ENCODE assay signal across 12 mouse cellular contexts in the genomic region with DNA sequence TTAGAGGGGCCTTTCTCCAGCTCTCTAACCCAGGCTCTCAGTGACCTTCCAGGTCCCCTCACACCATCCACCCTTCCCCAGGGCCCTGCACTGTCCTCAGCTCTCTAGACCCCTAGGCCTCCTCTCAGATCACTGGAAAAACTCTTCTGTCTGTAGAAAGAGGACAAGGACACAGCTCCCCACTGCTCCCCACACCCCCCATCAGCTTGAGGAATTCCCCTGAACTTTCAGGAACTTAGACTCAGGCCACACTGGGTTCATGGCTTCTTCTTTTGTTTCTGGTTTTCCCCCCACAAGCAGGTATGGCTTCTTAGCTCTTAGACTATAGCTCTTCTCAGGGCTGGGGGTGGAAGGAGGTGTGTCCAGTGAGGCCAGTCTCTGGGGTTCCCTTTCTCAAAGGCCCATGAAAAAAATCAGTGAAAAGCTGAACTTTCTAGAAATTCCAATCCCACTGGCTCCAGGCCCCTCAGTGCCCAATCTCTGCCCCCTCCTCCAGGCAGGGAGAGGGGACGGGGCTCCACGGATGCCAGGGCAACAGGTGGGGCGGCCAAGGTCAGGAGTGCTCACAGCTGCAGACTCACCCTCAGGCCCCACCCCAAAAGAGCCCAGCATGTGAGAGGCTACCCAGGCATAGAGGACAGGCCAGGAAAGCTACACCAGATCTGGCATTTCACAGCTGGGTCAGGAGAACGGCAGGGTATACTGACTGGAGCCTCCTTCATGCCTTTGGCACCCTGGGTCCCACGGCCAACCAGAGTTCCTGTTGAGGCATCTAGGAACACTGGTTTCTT. TPM values are rescaled to one million over a fixed set of nuclear protein-coding genes. Genes with fewer than 3 reads are reported as not detected.
A peak's percentile ranks its signal among the peaks of the same experiment; 100 is the strongest.
DNase-seq lines count a peak whose midpoint lies in the region; ATAC-seq and TF ChIP-seq lines count a peak whose summit lies in the region.
"Had no signal": no experiment of that assay in that cellular context is flagged by ENCODE, and none has a peak within 500 bp of the region (broad histone marks: within the 10 kb centered on the region; RNA-seq: fewer than 3 reads in every experiment).

No protein-coding gene starts in this region.

- no peaks in the 10 kb centered on the region for H3K9me3 ChIP-seq in kidney, embryonic 14.5 days (ENCODE audit: control insufficient read depth, low read length)
- peaks cover 2% of the 10 kb centered on the region for H3K9me3 ChIP-seq in CH12.LX (replicated peaks; ENCODE audit: low read length)
- H3K9me3 ChIP-seq in limb, embryonic 10.5 days (replicated peaks), result no peaks in the 10 kb centered on the region
- H3K9me3 ChIP-seq: neural tube, embryonic 12.5 days had no signal

- H3K36me3 ChIP-seq in kidney, embryonic 14.5 days (ENCODE audit: control insufficient read depth, insufficient read depth, low read length), result no peaks in the 10 kb centered on the region
- H3K36me3 ChIP-seq in CH12.LX (replicated peaks in 1 of 2; ENCODE audit: control insufficient read depth in 1 of 2, insufficient read depth in 1 of 2, low read length in 1 of 2), result peaks cover 2 to 31% of the 10 kb centered on the region in 2 experiments
- H3K36me3 ChIP-seq in limb, embryonic 10.5 days, result peaks cover under 1% of the 10 kb centered on the region; the same call in 1 of the 2 replicates
- H3K36me3 ChIP-seq: neural tube, embryonic 12.5 days had no signal

- H3K4me1 ChIP-seq in kidney, embryonic 14.5 days (ENCODE audit: control insufficient read depth, insufficient read depth, low read length), result peaks cover 34% of the 10 kb centered on the region
- peaks cover 46 to 88% of the 10 kb centered on the region in 2 experiments for H3K4me1 ChIP-seq in CH12.LX (ENCODE audit: control insufficient read depth in 1 of 2, insufficient read depth in 2 of 2)
- H3K4me1 ChIP-seq in limb, embryonic 10.5 days, result peaks cover 50% of the 10 kb centered on the region

- DNase-seq in kidney, adult 8-10 months, result no peak
- peak; percentile 68 to 73 for DNase-seq in B cell, adult 2 months
- peak; percentile 78 for DNase-seq in CH12.LX (ENCODE audit: extremely low read depth)
- no peak for DNase-seq in limb, embryonic 10.5 days (ENCODE audit: low spot score)
- no peak for DNase-seq in right cerebral cortex, postnatal 36 days (ENCODE audit: low spot score in 2 of 2)
- DNase-seq in cerebellum, adult 11 months, result no peak
- DNase-seq in right cerebral cortex, postnatal 10 days (ENCODE audit: low spot score in 2 of 2), result no peak
- DNase-seq: gastrocnemius, postnatal 14 days; kidney, postnatal 4 days had no signal

- in situ Hi-C loops in CH12.LX (cut with MboI; ENCODE audit: low pct_ligation_motif_present, low pct_unique_long_range_greater_than_20kb, low sequenced_read_pairs), result no loop called here

- H3K9ac ChIP-seq in kidney, embryonic 14.5 days (ENCODE audit: low read depth, low read length), result no peak overlapping the region
- H3K9ac ChIP-seq in CH12.LX (ENCODE audit: insufficient read depth, low read depth), result peak overlapping the region; percentile 44
- H3K9ac ChIP-seq: liver, embryonic 14.5 days; neural tube, embryonic 12.5 days had no signal

- TF ChIP-seq EP300 in CH12.LX (IDR thresholded peaks at IDR 0.05; ENCODE audit: low read length), result no peak

- TF ChIP-seq RAD21 in CH12.LX (IDR thresholded peaks at IDR 0.05; ENCODE audit: low read depth, low read length), result peak; percentile 0; the same call in 1 of the 2 replicates

- H3K27ac ChIP-seq in kidney, embryonic 14.5 days (ENCODE audit: low read depth, low read length), result peak overlapping the region; percentile 48; the same call in 1 of the 2 replicates
- H3K27ac ChIP-seq in CH12.LX (ENCODE audit: insufficient read depth, low read depth), result peak overlapping the region; percentile 97
- H3K27ac ChIP-seq in limb, embryonic 10.5 days, result peak overlapping the region; percentile 70
- H3K27ac ChIP-seq: liver, embryonic 14.5 days; neural tube, embryonic 12.5 days had no signal

- TF ChIP-seq CTCF in CH12.LX (conservative IDR thresholded peaks at IDR 0.05 in 1 of 2, IDR thresholded peaks at IDR 0.05 in 1 of 2; ENCODE audit: low read depth in 2 of 2, low read length in 2 of 2), result no peak

- ATAC-seq in kidney, embryonic 14.5 days (ENCODE audit: low FRiP score, low TSS enrichment), result peak; percentile 17; the same call in 1 of the 2 replicates

- H3K27me3 ChIP-seq in kidney, embryonic 14.5 days (ENCODE audit: control insufficient read depth, insufficient read depth, low read length), result no peaks in the 10 kb centered on the region
- no peaks in the 10 kb centered on the region for H3K27me3 ChIP-seq in CH12.LX (replicated peaks)
- H3K27me3 ChIP-seq in limb, embryonic 10.5 days (ENCODE audit: low read depth, poor library complexity, severe bottlenecking), result no peaks in the 10 kb centered on the region
- H3K27me3 ChIP-seq: neural tube, embryonic 12.5 days had no signal

- no peak overlapping the region for H3K4me2 ChIP-seq in kidney, embryonic 14.5 days (replicated peaks; ENCODE audit: low read depth, low read length)
- H3K4me2 ChIP-seq in CH12.LX (ENCODE audit: insufficient read depth, low read depth, poor library complexity, severe bottlenecking), result peak overlapping the region; percentile 67
- H3K4me2 ChIP-seq: neural tube, embryonic 12.5 days had no signal

- TF ChIP-seq POLR2A in CH12.LX (IDR thresholded peaks at IDR 0.05; ENCODE audit: low read depth, low read length), result peak; percentile 43

- H3K4me3 ChIP-seq in kidney, embryonic 14.5 days (ENCODE audit: low read length), result no peak overlapping the region
- peak overlapping the region; percentile 40 to 51 (median 41) for H3K4me3 ChIP-seq in CH12.LX (replicated peaks in 1 of 3; ENCODE audit: low read depth in 2 of 3, low read length in 2 of 3, poor library complexity in 1 of 3)
- no peak overlapping the region for H3K4me3 ChIP-seq in limb, embryonic 10.5 days
- H3K4me3 ChIP-seq: neural tube, embryonic 12.5 days had no signal

- 40% methylated on average over 5 of the region's 5 CpGs for WGBS in kidney, embryonic 14.5 days
- 55% methylated on average over 5 of the region's 5 CpGs for whole genome bisulfite sequencing in limb, embryonic 10.5 days

- dilution Hi-C loops in CH12.LX (cut with MboI; ENCODE audit: extremely low pct_ligation_motif_present, extremely low pct_unique_long_range_greater_than_20kb, low sequenced_read_pairs), result no loop called here

- peaks cover 88% of the 10 kb centered on the region for H3K79me2 ChIP-seq in CH12.LX (replicated peaks; ENCODE audit: control insufficient read depth, extremely low read depth, insufficient read depth, poor library complexity, severe bottlenecking)

TF ChIP-seq in CH12.LX, 34 proteins besides CTCF, POLR2A, EP300 and RAD21 (continues in another document):
- 0 out of 2 replicates have a peak, but pooled peaks have one; percentile 12 for TF ChIP-seq NRF1 (IDR thresholded peaks at IDR 0.05; ENCODE audit: low read depth, low read length)
- peak; percentile 59 for TF ChIP-seq ZMIZ1 (IDR thresholded peaks at IDR 0.05; ENCODE audit: low read depth, low read length)
- peak; percentile 80; the same call in 1 of the 2 replicates for TF ChIP-seq CHD1 (IDR thresholded peaks at IDR 0.05; ENCODE audit: low read depth, low read length)
- no peak for TF ChIP-seq IRF4 (IDR thresholded peaks at IDR 0.05; ENCODE audit: low read depth, low read length)
- peak; percentile 54 for TF ChIP-seq MXI1 (IDR thresholded peaks at IDR 0.05; ENCODE audit: low read depth, low read length)
- no peak for TF ChIP-seq JUN (IDR thresholded peaks at IDR 0.05; ENCODE audit: insufficient read depth, low read depth, low read length)
- TF ChIP-seq CHD2 (IDR thresholded peaks at IDR 0.05; ENCODE audit: low read length), result peak; percentile 72
- no peak for TF ChIP-seq ZC3H11A (IDR thresholded peaks at IDR 0.05; ENCODE audit: low read depth, low read length)
- no peak for TF ChIP-seq KAT2A (IDR thresholded peaks at IDR 0.05; ENCODE audit: insufficient replicate concordance, low read length)
- peak; percentile 55 for TF ChIP-seq ETS1 (conservative IDR thresholded peaks at IDR 0.05; ENCODE audit: low read depth, low read length)
- TF ChIP-seq USF1 (IDR thresholded peaks at IDR 0.05; ENCODE audit: low read depth, low read length), result no peak
- no peak for TF ChIP-seq PAX5 (IDR thresholded peaks at IDR 0.05; ENCODE audit: low read length)
- no peak for TF ChIP-seq JUND (conservative IDR thresholded peaks at IDR 0.05; ENCODE audit: low read depth, low read length)
- TF ChIP-seq SIN3A (IDR thresholded peaks at IDR 0.05; ENCODE audit: low read length), result peak; percentile 47
- no peak for TF ChIP-seq UBTF (IDR thresholded peaks at IDR 0.05; ENCODE audit: low read depth, low read length)
- peak; percentile 77; the same call in 1 of the 2 replicates for TF ChIP-seq RCOR1 (conservative IDR thresholded peaks at IDR 0.05; ENCODE audit: low read depth, low read length)
- TF ChIP-seq GABPA (IDR thresholded peaks at IDR 0.05; ENCODE audit: insufficient replicate concordance, low read depth, low read length), result no peak
- no peak for TF ChIP-seq USF2 (conservative IDR thresholded peaks at IDR 0.05; ENCODE audit: low read depth, low read length)
- peak; percentile 62 for TF ChIP-seq NELFE (IDR thresholded peaks at IDR 0.05; ENCODE audit: low read depth, low read length)
- peak; percentile 47 for TF ChIP-seq BHLHE40 (IDR thresholded peaks at IDR 0.05; ENCODE audit: low read depth, low read length)
- TF ChIP-seq ZNF384 (IDR thresholded peaks at IDR 0.05; ENCODE audit: low read depth, low read length), result peak; percentile 82
- peak; percentile 62; the same call in 1 of the 2 replicates for TF ChIP-seq TCF12 (IDR thresholded peaks at IDR 0.05; ENCODE audit: low read depth, low read length)
- TF ChIP-seq ELF1 (IDR thresholded peaks at IDR 0.05; ENCODE audit: low read depth, low read length), result peak; percentile 8; the same call in 1 of the 2 replicates
- no peak for TF ChIP-seq POLR2AphosphoS2 (IDR thresholded peaks at IDR 0.05; ENCODE audit: low read depth, low read length)
- TF ChIP-seq MAFK (IDR thresholded peaks at IDR 0.05; ENCODE audit: insufficient replicate concordance, low read length), result 0 out of 2 replicates have a peak, but pooled peaks have one; percentile 10

RNA-seq across cellular contexts. Expression of a gene that starts 21.5 kb away (rescaled TPM):
- polyA plus RNA-seq in kidney, embryonic 14.5 days (2014; fragmentation: Nextera tagmentation; extraction: Ambion mirVana), result 6.3 and 8.2 TPM in 2 replicates
- 46.6 and 48.5 TPM in 2 replicates for total RNA-seq in CH12.LX (2012; rRNA removed)
- 31.5 and 31.7 TPM in 2 replicates for total RNA-seq in CH12.LX (2014; rRNA removed)
- 46.8 and 47.3 TPM in 2 replicates for polyA plus RNA-seq in CH12.LX (2012; ENCODE audit: insufficient read length, low read depth)
- 9.2 and 9.6 TPM in 2 replicates for polyA plus RNA-seq in limb, embryonic 10.5 days (2016; fragmentation: Nextera tagmentation; extraction: Ambion mirVana)

RNA-seq across cellular contexts. Expression of a gene that starts 36.8 kb away (rescaled TPM):
- polyA plus RNA-seq in kidney, embryonic 14.5 days (2014; fragmentation: Nextera tagmentation; extraction: Ambion mirVana), result 10.4 and 12.0 TPM in 2 replicates
- total RNA-seq in CH12.LX (2012; rRNA removed) (0.92 and 2.1 TPM in 2 replicates), CH12.LX (2014; rRNA removed) (0.74 and 1.2 TPM in 2 replicates)
- polyA plus RNA-seq in CH12.LX (2012; ENCODE audit: insufficient read length, low read depth), result 1.2 and 1.8 TPM in 2 replicates
- polyA plus RNA-seq in limb, embryonic 10.5 days (2016; fragmentation: Nextera tagmentation; extraction: Ambion mirVana), result 5.2 and 7.6 TPM in 2 replicates

Comparison
In these comparisons a context has a peak if more than half of its experiments do, and no peak if none do; other contexts are left out.
1. H3K4me3 ChIP-seq: peak in CH12.LX (3 of 3); none in kidney, embryonic 14.5 days (single experiment) and limb, embryonic 10.5 days (single experiment).
2. DNase-seq: peak in B cell, adult 2 months (2 of 2) and CH12.LX (single experiment); none in kidney, adult 8-10 months (0 of 2), limb, embryonic 10.5 days (single experiment), right cerebral cortex, postnatal 36 days (0 of 2), cerebellum, adult 11 months (single experiment) and right cerebral cortex, postnatal 10 days (0 of 2).
3. Peak in every context shown above with its lines, with median percentiles within 50 percentile points of each other: H3K27ac ChIP-seq.